ENCODE assay signal across 8 mouse cellular contexts in the genomic region with DNA sequence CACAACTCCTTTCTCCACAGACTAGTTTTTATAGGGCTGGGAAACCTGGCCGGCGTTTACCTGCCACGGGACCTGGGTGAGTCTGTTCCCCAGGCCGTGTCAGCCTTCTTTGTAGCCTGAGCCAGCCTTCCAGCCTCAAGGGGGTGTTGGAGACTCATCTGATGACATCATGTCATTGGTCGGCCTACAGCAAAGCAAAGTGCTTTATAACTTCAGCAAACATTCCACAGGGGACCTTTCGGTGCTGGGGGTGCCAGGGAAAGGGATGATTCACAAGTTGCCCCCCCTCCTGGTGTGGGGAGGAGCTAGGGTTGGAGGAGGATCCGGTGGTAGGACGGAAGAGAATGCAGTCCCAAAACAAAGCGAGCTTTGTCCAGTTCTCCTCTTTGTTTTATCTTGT. TPM values are rescaled to one million over a fixed set of nuclear protein-coding genes. Genes with fewer than 3 reads are reported as not detected.
A peak's percentile ranks its signal among the peaks of the same experiment; 100 is the strongest.
DNase-seq lines count a peak whose midpoint lies in the region; ATAC-seq and TF ChIP-seq lines count a peak whose summit lies in the region.

No protein-coding gene starts in this region.

- peaks cover 18% of the 10 kb centered on the region for H3K36me3 ChIP-seq in embryonic facial prominence, embryonic 13.5 days
- H3K36me3 ChIP-seq in hindbrain, embryonic 11.5 days (ENCODE audit: control insufficient read depth, insufficient read depth, low read length): no peaks in the 10 kb centered on the region
- H3K36me3 ChIP-seq in limb, embryonic 15.5 days: peaks cover 5% of the 10 kb centered on the region
- H3K36me3 ChIP-seq in stomach, embryonic 14.5 days (ENCODE audit: control insufficient read depth, insufficient read depth, low read length): peaks cover 27% of the 10 kb centered on the region; the same call in 1 of the 2 replicates

- intact Hi-C loops in left cerebral cortex, adult 2 months (cut with DNase I): loop anchor here (5.0 kb wide), 1 partner anchor 222 kb away; no protein-coding TSS in a partner anchor
- intact Hi-C loops in left cerebral cortex, postnatal 4 days (cut with DNase I): no loop called here

- no peak for ATAC-seq in embryonic facial prominence, embryonic 13.5 days (ENCODE audit: insufficient number of reproducible peaks, insufficient read depth, low FRiP score, low TSS enrichment, low read depth)
- ATAC-seq in hindbrain, embryonic 11.5 days (ENCODE audit: low FRiP score): no peak
- ATAC-seq in limb, embryonic 15.5 days (ENCODE audit: insufficient number of reproducible peaks, low FRiP score, low TSS enrichment, low read depth): no peak
- ATAC-seq in stomach, embryonic 14.5 days (ENCODE audit: insufficient number of reproducible peaks, insufficient read depth, low FRiP score, low read depth): peak; percentile 28; the same call in 1 of the 2 replicates

- H3K27me3 ChIP-seq in embryonic facial prominence, embryonic 13.5 days: no peaks in the 10 kb centered on the region; the same call in 1 of the 2 replicates
- peaks cover 20% of the 10 kb centered on the region for H3K27me3 ChIP-seq in hindbrain, embryonic 11.5 days (ENCODE audit: control insufficient read depth, insufficient read depth, low read length)
- peaks cover 19% of the 10 kb centered on the region; the same call in 1 of the 2 replicates for H3K27me3 ChIP-seq in limb, embryonic 15.5 days
- H3K27me3 ChIP-seq in stomach, embryonic 14.5 days (ENCODE audit: control insufficient read depth, insufficient read depth, low read length): no peaks in the 10 kb centered on the region

- peak overlapping the region; percentile 43 for H3K4me3 ChIP-seq in left cerebral cortex, adult 2 months
- peak overlapping the region; percentile 61; the same call in 1 of the 2 replicates for H3K4me3 ChIP-seq in embryonic facial prominence, embryonic 13.5 days
- H3K4me3 ChIP-seq in hindbrain, embryonic 11.5 days (ENCODE audit: low read depth, low read length): no peak overlapping the region
- H3K4me3 ChIP-seq in limb, embryonic 15.5 days: peak overlapping the region; percentile 59
- peak overlapping the region; percentile 70 for H3K4me3 ChIP-seq in stomach, embryonic 14.5 days (ENCODE audit: low read depth, low read length)

- peaks cover 60% of the 10 kb centered on the region for H3K4me1 ChIP-seq in embryonic facial prominence, embryonic 13.5 days
- peaks cover 6% of the 10 kb centered on the region; the same call in 1 of the 2 replicates for H3K4me1 ChIP-seq in hindbrain, embryonic 11.5 days (replicated peaks; ENCODE audit: control insufficient read depth, insufficient read depth, low read length)
- H3K4me1 ChIP-seq in limb, embryonic 15.5 days: peaks cover 63% of the 10 kb centered on the region
- peaks cover 41% of the 10 kb centered on the region for H3K4me1 ChIP-seq in stomach, embryonic 14.5 days (ENCODE audit: control insufficient read depth, insufficient read depth, low read length)

- 18% methylated on average over 9 of the region's 9 CpGs for WGBS in embryonic facial prominence, embryonic 13.5 days
- 33% methylated on average over 9 of the region's 9 CpGs for WGBS in hindbrain, embryonic 11.5 days
- WGBS in limb, embryonic 15.5 days: 28% methylated on average over 9 of the region's 9 CpGs
- 26% methylated on average over 9 of the region's 9 CpGs for WGBS in stomach, embryonic 14.5 days

- peak overlapping the region; percentile 95 for H3K27ac ChIP-seq in left cerebral cortex, adult 2 months
- H3K27ac ChIP-seq in embryonic facial prominence, embryonic 13.5 days: peak overlapping the region; percentile 86
- no peak overlapping the region for H3K27ac ChIP-seq in hindbrain, embryonic 11.5 days (ENCODE audit: low read depth, low read length)
- no peak overlapping the region for H3K27ac ChIP-seq in limb, embryonic 15.5 days
- peak overlapping the region; percentile 91; the same call in 1 of the 2 replicates for H3K27ac ChIP-seq in stomach, embryonic 14.5 days (ENCODE audit: low read length)

- H3K9me3 ChIP-seq in embryonic facial prominence, embryonic 13.5 days: no peaks in the 10 kb centered on the region
- no peaks in the 10 kb centered on the region for H3K9me3 ChIP-seq in hindbrain, embryonic 11.5 days (ENCODE audit: control insufficient read depth, low read length)
- no peaks in the 10 kb centered on the region for H3K9me3 ChIP-seq in limb, embryonic 15.5 days
- H3K9me3 ChIP-seq in stomach, embryonic 14.5 days (ENCODE audit: control insufficient read depth, low read depth, low read length): no peaks in the 10 kb centered on the region

- H3K4me2 ChIP-seq in embryonic facial prominence, embryonic 13.5 days: peak overlapping the region; percentile 84
- no peak overlapping the region for H3K4me2 ChIP-seq in hindbrain, embryonic 11.5 days (replicated peaks; ENCODE audit: low read depth, low read length)
- peak overlapping the region; percentile 86 for H3K4me2 ChIP-seq in limb, embryonic 15.5 days
- H3K4me2 ChIP-seq in stomach, embryonic 14.5 days (replicated peaks; ENCODE audit: low read depth, low read length): peak overlapping the region; percentile 78

- no peak; the same call in none of the 2 replicates for TF ChIP-seq CTCF in left cerebral cortex, adult 2 months (IDR thresholded peaks at IDR 0.05)

- peak overlapping the region; percentile 88; the same call in 1 of the 2 replicates for H3K9ac ChIP-seq in embryonic facial prominence, embryonic 13.5 days
- no peak overlapping the region for H3K9ac ChIP-seq in hindbrain, embryonic 11.5 days (ENCODE audit: low read depth, low read length)
- 0 out of 2 replicates have a peak overlapping the region, but pooled peaks have one; percentile 7 for H3K9ac ChIP-seq in limb, embryonic 15.5 days
- H3K9ac ChIP-seq in stomach, embryonic 14.5 days (replicated peaks; ENCODE audit: low read depth, low read length): 0 out of 2 replicates have a peak overlapping the region, but pooled peaks have one; percentile 89

- no peak for DNase-seq in left cerebral cortex, adult 2 months (ENCODE audit: extremely low spot score in 1 of 2, low spot score in 2 of 2)
- no peak for DNase-seq in left cerebral cortex, postnatal 4 days
- peak; percentile 41 for DNase-seq in hindbrain, embryonic 11.5 days (ENCODE audit: low spot score)
- DNase-seq in thymus, postnatal 4 days: no peak
- DNase-seq in layer of hippocampus, adult 18-20 months (ENCODE audit: low spot score in 2 of 2): no peak

RNA-seq across cellular contexts. Expression of a gene that starts 2.4 kb away (rescaled TPM):
- total RNA-seq in left cerebral cortex, adult 2 months (2021): 10 to 100 TPM; 10.6 to 13.1 TPM
- total RNA-seq in left cerebral cortex, postnatal 4 days (2021): 1 to 10 TPM; 8.3 to 9.1 TPM
- 25.2 and 28.6 TPM in 2 replicates for polyA plus RNA-seq in embryonic facial prominence, embryonic 13.5 days (2015; fragmentation: Nextera tagmentation; extraction: Ambion mirVana)
- 7.8 and 9.1 TPM in 2 replicates for polyA plus RNA-seq in hindbrain, embryonic 11.5 days (2014; fragmentation: Nextera tagmentation; extraction: Ambion mirVana)
- 26.5 and 30.0 TPM in 2 replicates for polyA plus RNA-seq in limb, embryonic 15.5 days (2015; fragmentation: Nextera tagmentation; extraction: Ambion mirVana)
- 40.7 and 41.7 TPM in 2 replicates for polyA plus RNA-seq in stomach, embryonic 14.5 days (2014; fragmentation: Nextera tagmentation; extraction: Ambion mirVana)
- 10 to 100 TPM; 11.9 to 15.8 TPM for total RNA-seq in layer of hippocampus, adult 18-20 months (2021)

RNA-seq across cellular contexts. Expression of a gene that starts 10.5 kb away (rescaled TPM):
- not detected for total RNA-seq in left cerebral cortex, adult 2 months (2021)
- not detected for total RNA-seq in left cerebral cortex, postnatal 4 days (2021)
- polyA plus RNA-seq in embryonic facial prominence, embryonic 13.5 days (2015; fragmentation: Nextera tagmentation; extraction: Ambion mirVana): 1.3 TPM in 1 of 2 replicates, not detected in the other
- not detected in 2 replicates for polyA plus RNA-seq in hindbrain, embryonic 11.5 days (2014; fragmentation: Nextera tagmentation; extraction: Ambion mirVana)
- 0.65 and 0.73 TPM in 2 replicates for polyA plus RNA-seq in limb, embryonic 15.5 days (2015; fragmentation: Nextera tagmentation; extraction: Ambion mirVana)
- 30.0 and 39.7 TPM in 2 replicates for polyA plus RNA-seq in stomach, embryonic 14.5 days (2014; fragmentation: Nextera tagmentation; extraction: Ambion mirVana)
- not detected for total RNA-seq in layer of hippocampus, adult 18-20 months (2021)

RNA-seq across cellular contexts. Expression of a gene that starts 32.2 kb away (rescaled TPM):
- 10 to 100 TPM; 64.8 to 68.2 TPM for total RNA-seq in left cerebral cortex, adult 2 months (2021)
- total RNA-seq in left cerebral cortex, postnatal 4 days (2021): 10 to 100 TPM; 59.3 to 65.6 TPM
- 42.5 and 51.8 TPM in 2 replicates for polyA plus RNA-seq in embryonic facial prominence, embryonic 13.5 days (2015; fragmentation: Nextera tagmentation; extraction: Ambion mirVana)
- polyA plus RNA-seq in hindbrain, embryonic 11.5 days (2014; fragmentation: Nextera tagmentation; extraction: Ambion mirVana): 26.3 and 26.4 TPM in 2 replicates
- 53.2 and 54.4 TPM in 2 replicates for polyA plus RNA-seq in limb, embryonic 15.5 days (2015; fragmentation: Nextera tagmentation; extraction: Ambion mirVana)
- 38.2 and 40.4 TPM in 2 replicates for polyA plus RNA-seq in stomach, embryonic 14.5 days (2014; fragmentation: Nextera tagmentation; extraction: Ambion mirVana)
- 10 to 100 TPM; 59.0 to 61.7 TPM for total RNA-seq in layer of hippocampus, adult 18-20 months (2021)

RNA-seq across cellular contexts. Expression of a gene that starts 41.9 kb away (rescaled TPM):
- 1 to 10 TPM; 4.8 TPM for total RNA-seq in left cerebral cortex, adult 2 months (2021)
- 1 to 10 TPM; 5.2 to 5.4 TPM for total RNA-seq in left cerebral cortex, postnatal 4 days (2021)
- 3.0 and 3.2 TPM in 2 replicates for polyA plus RNA-seq in embryonic facial prominence, embryonic 13.5 days (2015; fragmentation: Nextera tagmentation; extraction: Ambion mirVana)
- 1.8 and 2.4 TPM in 2 replicates for polyA plus RNA-seq in hindbrain, embryonic 11.5 days (2014; fragmentation: Nextera tagmentation; extraction: Ambion mirVana)
- polyA plus RNA-seq in limb, embryonic 15.5 days (2015; fragmentation: Nextera tagmentation; extraction: Ambion mirVana): 3.4 and 3.8 TPM in 2 replicates
- polyA plus RNA-seq in stomach, embryonic 14.5 days (2014; fragmentation: Nextera tagmentation; extraction: Ambion mirVana): 6.5 and 7.6 TPM in 2 replicates
- total RNA-seq in layer of hippocampus, adult 18-20 months (2021): 1 to 10 TPM; 5.9 to 6.7 TPM

RNA-seq across cellular contexts. Expression of a gene that starts 54.7 kb away (rescaled TPM):
- total RNA-seq in left cerebral cortex, adult 2 months (2021): not detected
- not detected for total RNA-seq in left cerebral cortex, postnatal 4 days (2021)
- polyA plus RNA-seq in embryonic facial prominence, embryonic 13.5 days (2015; fragmentation: Nextera tagmentation; extraction: Ambion mirVana): 0.18 and 0.25 TPM in 2 replicates
- polyA plus RNA-seq in hindbrain, embryonic 11.5 days (2014; fragmentation: Nextera tagmentation; extraction: Ambion mirVana): 0.13 and 0.42 TPM in 2 replicates
- 0.50 and 0.65 TPM in 2 replicates for polyA plus RNA-seq in limb, embryonic 15.5 days (2015; fragmentation: Nextera tagmentation; extraction: Ambion mirVana)
- polyA plus RNA-seq in stomach, embryonic 14.5 days (2014; fragmentation: Nextera tagmentation; extraction: Ambion mirVana): 0.21 TPM in 1 of 2 replicates, not detected in the other
- total RNA-seq in layer of hippocampus, adult 18-20 months (2021): under 1 TPM in 1 of 2 experiments, not detected in 1; 0.52 TPM

Comparison
In these comparisons a context has a peak if more than half of its experiments do, and no peak if none do; other contexts are left out.
1. H3K27ac ChIP-seq: peak in left cerebral cortex, adult 2 months (single experiment), embryonic facial prominence, embryonic 13.5 days (single experiment) and stomach, embryonic 14.5 days (single experiment); none in hindbrain, embryonic 11.5 days (single experiment) and limb, embryonic 15.5 days (single experiment).
2. RNA of a gene that starts 10.5 kb away (polyA plus RNA-seq): 30.0 to 39.7 TPM in stomach, embryonic 14.5 days; 0.65 to 0.73 TPM in limb, embryonic 15.5 days, 1.3 TPM in embryonic facial prominence, embryonic 13.5 days and not detected in hindbrain, embryonic 11.5 days; every median in the first group is over 10 times any median in the second.